Mouse (Mus musculus): ENCODE measurements at regions not wholly inside any gene's neighbourhood (a gene's known extent, or its start where the extent isn't known, plus 50 kb on each side); places are given as distances from the start of the nearest gene placed in this dataset.

DNA sequence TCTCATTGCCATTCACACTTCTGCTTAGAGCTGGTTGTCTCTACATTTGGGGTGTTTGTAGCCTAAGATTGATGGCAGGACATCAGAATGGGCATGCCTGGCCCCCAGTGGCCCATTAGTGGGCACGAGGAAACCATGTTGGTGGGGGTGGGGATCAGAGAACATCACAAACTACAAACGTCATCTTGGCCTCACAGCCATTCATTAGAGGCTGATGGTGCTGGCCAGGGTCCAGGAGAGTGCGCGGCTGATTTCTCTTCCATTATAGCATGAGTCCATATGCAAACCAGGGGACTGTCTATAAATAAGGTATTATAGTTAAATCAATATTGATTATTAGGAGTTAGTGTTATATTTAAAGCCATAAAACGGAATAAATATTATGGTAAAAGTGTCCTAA lies 67.9 kb downstream of the 3100002H09Rik start:
- no peak for DNase-seq (ENCODE audit: low spot score)

DNA sequence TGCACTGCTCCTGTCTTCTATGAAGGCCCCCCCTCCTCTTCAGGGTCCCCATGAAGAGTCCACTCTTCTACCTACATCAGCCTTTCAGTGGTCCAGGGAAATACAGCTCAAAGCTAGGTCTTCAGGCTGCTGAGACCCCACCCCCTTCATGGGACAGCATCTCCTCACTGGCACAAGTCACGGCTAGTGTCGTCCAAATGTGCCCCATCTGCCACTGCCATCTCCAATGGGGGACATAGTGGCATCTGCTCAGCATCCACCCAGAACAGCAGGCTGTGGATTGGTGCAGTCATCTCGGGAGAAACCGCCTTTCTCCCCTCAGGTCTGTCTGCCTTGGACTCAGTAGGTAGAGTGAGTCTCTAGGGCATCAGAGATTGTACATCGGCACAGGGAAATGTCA lies 72.1 kb downstream of the 3100002H09Rik start:
- no peak for DNase-seq (ENCODE audit: low spot score)

GRCm38 (mm10) chr4:124537681-124538080 lies 72.9 kb downstream of the 3100002H09Rik start:
- no peak for DNase-seq (ENCODE audit: low spot score)

- no peak for DNase-seq (ENCODE audit: low spot score)
Observed at GRCm38 (mm10) chr4:124533614-124534013, 77.0 kb downstream of the 3100002H09Rik start.

DNA sequence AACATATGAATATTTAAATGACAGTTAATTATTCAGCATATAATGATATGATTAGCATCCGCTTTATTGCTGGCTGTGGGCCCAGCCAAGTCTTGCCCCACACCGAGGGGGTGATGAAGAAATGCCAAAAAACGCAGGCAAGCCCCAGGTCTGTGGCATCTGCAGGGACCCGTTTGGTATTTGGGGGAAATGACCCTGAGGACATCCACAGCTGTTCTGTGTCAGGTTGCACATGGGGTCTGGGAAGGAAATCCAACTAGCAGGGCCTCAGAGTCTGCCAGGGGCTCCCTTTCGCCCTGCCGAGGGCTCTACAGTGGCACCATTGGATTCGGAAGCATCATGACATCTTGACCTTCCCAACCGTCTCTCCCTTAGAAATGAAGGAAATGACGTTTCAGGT lies 80.0 kb downstream of the 3100002H09Rik start:
- DNase-seq (ENCODE audit: low spot score): no peak

GRCm38 (mm10) chr4:124526822-124527221 lies 83.8 kb downstream of the 3100002H09Rik start:
- peak; percentile 3 for DNase-seq (ENCODE audit: low spot score)

GRCm38 (mm10) chr4:124526362-124526761 lies 84.2 kb downstream of the 3100002H09Rik start:
- DNase-seq (ENCODE audit: low spot score): no peak

DNA sequence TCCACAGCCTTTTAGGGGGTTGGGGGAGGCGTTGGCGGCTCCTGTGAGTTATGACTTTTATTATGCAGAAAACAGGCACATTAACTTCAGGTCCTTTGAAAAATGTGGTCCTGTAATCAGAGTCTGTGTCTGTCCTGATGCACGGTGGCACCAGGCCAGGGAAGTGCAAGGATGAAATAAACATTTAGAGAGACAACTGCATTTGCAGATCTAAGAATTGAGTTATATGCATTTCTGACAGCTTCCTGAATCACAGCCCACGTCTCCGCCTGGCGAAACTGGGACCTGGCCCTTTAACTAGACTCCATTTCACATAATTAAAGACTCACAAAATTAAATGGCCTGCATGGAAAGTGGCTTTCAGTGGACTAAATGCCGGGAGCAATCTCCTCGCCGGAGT lies 90.3 kb downstream of the 3100002H09Rik start:
- no peak for DNase-seq (ENCODE audit: low spot score)

DNA sequence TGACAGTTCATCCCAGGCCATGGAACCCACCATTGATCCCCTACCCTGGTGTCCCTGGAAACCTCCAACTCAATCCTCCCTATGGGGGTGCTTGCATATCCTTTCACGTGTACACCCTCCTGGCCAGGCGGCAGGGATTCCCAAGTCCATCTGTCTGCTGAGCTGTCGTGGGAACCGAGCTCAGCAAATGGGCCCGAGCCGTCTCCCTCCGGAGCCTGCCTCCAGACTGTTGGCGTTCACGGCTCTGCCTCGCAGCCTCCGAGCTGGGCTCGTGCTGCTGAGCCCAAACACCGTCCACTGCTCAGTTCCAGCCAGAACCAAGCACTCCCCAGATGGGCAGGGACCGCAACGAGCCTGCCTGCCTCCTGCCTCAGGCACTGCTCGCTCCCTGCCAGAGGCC lies 98.8 kb downstream of the 3100002H09Rik start:
- DNase-seq (ENCODE audit: low spot score): no peak

GRCm38 (mm10) chr4:124510816-124511215 lies 99.8 kb downstream of the 3100002H09Rik start:
- DNase-seq (ENCODE audit: low spot score): no peak

GRCm38 (mm10) chr4:124509695-124510094 lies 100.9 kb downstream of the 3100002H09Rik start:
- no peak for DNase-seq (ENCODE audit: low spot score)

- no peak for DNase-seq (ENCODE audit: low spot score)
Observed at GRCm38 (mm10) chr4:124506083-124506647, 104.4 kb downstream of the 3100002H09Rik start.

GRCm38 (mm10) chr4:124501785-124502184 lies 108.8 kb downstream of the 3100002H09Rik start:
- DNase-seq (ENCODE audit: low spot score): no peak

DNA sequence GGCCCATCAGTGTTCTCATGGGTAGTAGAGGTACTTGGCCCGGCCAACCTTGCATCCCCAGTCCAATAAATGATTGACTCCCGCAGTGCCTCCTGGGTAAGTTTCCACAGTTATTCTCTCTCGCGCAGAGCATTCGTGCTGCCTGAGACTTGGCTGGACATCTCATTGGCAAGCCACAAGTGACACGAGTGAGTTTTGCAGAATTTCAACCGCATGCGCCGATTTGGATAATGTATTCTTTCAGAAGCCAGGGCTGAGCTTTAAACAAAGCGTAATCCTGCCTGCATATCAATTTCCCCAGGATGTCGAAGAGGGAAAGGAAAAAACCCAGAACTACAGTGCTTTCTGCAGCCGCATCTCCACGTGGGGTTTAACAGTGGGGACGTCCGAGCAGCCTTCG lies 112.6 kb downstream of the 3100002H09Rik start:
- DNase-seq (ENCODE audit: low spot score): no peak

DNA sequence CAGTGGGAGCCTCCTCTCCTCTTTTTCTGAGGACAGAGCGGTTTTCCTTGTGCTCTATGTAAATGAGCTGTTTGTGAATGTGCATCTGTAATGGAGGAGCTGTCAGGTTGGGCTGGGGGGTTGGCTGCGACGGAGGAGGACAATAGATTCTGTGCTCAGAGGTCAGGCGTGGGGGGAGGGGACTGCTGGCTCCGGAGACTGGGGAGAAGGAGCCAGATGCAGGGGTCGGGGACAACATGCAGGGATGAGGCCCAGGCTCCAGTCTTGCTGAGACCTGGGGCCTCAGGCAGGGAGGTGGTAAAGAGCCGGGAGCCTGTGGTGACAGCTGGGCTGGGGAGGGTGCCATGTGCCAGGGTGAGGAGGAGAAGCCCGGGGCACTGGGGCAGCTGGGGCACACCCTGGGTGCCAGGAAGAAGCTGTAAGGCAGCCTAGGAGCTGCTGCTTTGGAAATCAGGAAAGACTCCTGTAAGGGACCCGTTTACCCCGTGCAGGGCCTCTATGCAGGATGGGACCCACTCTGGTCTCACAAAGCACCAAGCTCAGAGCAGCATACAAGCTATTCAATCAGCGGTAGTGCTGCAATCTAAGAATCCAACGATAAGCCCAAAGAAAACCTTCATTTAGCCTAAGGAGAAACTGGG lies 124.5 kb downstream of the 3100002H09Rik start:
- DNase-seq (ENCODE audit: low spot score): peak; percentile 16

GRCm38 (mm10) chr4:124484613-124485586 lies 125.7 kb downstream of the 3100002H09Rik start:
- no peak for DNase-seq (ENCODE audit: low spot score)

DNA sequence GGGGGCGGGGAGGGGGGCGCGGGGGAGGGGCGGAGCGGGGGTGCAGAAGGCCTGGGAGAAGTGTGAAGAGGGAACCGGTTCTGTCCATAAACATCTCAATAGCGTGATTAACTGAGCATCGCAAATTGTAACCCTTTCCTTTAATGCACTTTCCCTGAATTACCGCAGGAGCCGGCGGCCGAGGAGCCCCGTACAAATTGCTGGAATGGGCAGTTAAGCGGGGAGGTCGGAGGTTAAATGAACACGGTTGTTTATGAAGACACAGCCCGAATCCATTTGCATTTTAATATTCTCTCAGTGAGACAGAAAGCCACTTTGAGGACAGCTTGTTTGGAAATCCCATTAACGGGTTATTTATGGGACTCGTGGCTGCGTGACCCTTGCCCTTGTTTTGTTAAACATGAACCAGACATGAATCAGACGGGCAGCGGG lies 132.7 kb downstream of the 3100002H09Rik start:
- peak; percentile 66 for DNase-seq (ENCODE audit: low spot score)

DNA sequence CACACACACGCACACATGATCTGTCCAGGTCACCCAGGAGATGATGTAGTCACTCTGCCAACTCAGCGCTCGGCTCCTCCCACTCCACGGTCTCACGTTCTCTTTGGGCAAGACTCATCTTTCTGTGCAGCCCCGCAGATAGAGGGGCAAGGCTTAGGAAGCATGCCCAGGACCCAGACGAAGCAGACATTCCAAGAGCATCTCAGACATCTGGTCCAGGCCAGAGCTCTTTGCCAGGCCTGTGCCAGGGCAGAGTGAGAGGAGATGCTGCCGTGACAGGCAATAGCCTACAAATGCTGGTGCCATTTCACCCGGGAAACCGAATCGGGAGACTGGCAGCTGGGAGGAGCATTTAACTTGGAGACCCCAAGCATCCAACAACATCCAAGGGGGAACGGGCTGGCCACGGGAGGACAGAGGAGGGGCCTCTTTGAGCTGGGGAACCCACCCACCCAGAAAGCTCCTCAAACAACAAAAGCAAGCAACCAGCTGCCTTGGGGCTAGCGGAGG lies 133.2 kb downstream of the 3100002H09Rik start:
- peak; percentile 2 for DNase-seq (ENCODE audit: low spot score)

- no peak for DNase-seq (ENCODE audit: low spot score)
Observed at GRCm38 (mm10) chr4:124465229-124465820, 145.3 kb downstream of the 3100002H09Rik start.

GRCm38 (mm10) chr4:124455511-124456338 lies 154.9 kb downstream of the 3100002H09Rik start:
- DNase-seq (ENCODE audit: low spot score): no peak

DNA sequence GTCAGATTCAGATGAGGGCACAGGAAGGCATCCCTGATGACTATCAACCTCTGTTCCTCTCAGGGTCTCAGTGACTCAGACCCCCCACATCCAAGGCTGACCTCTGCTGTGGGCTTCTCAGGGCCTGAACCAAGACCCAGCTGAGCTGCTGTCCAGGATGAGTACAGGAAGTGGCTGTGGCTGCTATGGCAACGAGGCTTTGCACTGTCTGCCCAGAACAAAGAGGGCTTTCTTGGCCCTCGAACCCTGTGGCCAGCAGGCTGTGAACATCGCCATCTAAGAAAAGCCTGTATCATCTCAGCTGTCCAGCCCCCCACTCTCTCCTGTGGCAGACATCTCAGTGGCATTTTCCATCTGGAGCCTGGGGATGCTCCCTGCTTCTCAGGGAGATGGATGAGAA lies 159.5 kb downstream of the 3100002H09Rik start:
- DNase-seq (ENCODE audit: low spot score): peak; percentile 8

Data from yolk sac, embryonic 10.5 days (tissue).